Mouse (Mus musculus) lung, postnatal 36 days (tissue): ENCODE measurements at regions not wholly inside any gene's neighbourhood (a gene's known extent, or its start where the extent isn't known, plus 50 kb on each side); places are given as distances from the start of the nearest gene placed in this dataset.

Experiments
- DNase-seq: peaks from one replicate; pipeline ENCODE4 v3.0.0; 2022; ENCODE audit warnings: mixed read lengths

DNA sequence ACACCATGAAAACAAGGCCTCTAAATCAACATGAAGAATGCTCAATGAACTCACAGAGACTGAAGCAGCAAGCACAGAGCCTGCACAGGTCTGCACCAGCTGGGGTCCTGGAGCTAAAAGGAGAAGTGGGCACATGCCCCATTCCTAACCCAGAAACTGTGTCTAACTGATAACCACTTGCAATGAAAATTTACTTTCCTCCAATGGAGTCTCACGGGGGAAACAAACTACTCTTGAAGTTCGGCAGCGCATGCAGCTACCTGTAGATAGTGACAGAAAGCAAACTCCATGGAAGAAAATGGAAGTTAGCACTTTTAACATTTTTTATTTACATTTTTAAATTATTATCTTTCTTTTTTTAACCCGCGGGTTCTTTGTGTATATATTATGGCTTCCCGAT is 76.8 kb upstream of the Akap6 start:
- no peak for DNase-seq

DNA sequence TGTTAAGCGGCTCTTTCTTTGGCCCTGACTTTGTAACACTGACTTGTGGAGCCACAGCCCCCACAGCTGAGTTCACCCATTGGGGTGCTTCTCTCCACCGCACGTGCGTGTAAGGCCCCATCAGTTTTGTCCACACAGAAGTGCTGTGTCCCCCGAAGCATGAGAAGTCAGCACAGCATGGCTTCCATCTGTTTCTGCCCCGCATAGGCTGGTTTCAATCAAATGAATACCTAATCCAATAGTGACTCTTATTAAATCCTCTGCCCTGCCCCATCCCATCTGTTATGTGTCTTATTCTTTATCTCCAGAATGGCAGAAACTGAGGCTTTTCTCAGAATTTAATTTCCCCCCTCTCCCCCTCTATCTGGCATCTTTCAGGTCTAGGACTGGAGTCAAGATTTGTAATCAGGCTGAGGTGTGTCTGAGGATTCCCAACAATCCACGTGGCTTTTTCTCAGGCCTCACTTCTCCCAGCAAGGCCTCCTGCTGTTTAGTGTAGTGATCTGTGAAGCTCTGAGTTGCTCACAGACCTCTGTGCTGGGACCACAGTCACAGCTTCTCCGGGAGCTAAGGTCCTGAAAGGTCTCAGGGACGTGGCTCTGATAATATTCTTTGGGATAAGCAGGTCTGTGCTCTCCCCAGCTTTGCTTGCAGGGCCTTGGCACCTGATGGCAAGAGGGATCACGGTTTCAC is 75.6 kb upstream of the Akap6 start:
- no peak for DNase-seq

DNA sequence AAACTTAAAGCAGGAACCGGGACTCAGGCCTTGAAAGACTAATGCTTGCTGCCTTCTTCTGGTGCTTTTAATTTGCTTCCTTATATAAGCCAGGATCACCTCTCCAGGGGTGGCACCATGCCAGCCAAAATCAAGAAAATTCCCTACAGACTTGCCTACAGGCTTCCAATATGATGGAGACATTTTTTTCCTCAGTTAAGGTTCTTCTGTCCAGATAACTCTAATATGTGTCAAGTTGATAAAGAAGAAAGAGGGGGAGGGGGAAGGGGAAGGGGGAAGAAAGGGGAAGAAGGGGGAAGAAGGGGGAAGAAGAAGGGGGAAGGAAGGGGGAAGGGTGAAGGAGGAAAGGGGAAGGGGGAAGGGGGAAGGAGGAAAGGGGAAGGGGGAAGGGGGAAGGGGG is 74.3 kb upstream of the Akap6 start:
- DNase-seq: no peak

DNA sequence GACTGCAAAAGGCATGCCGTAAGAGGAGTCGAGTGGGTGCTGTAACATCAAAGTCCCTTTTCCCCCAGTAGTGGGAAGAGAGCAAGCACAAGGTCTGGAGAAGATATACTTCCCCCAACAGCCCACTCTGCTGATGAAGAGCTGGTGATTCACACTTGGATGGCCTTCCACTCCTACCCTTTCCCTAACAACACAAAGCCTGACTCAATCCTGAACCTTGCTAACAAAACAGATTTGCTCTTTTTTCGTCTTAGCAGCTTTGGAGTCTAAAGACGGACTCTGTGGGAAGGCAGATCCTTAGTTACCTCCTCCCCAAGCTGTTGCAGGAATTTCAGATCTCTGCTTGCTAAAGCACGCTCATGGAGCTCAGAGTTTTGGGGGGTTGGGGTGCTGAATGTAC is 70.4 kb upstream of the Akap6 start:
- no peak for DNase-seq

DNA sequence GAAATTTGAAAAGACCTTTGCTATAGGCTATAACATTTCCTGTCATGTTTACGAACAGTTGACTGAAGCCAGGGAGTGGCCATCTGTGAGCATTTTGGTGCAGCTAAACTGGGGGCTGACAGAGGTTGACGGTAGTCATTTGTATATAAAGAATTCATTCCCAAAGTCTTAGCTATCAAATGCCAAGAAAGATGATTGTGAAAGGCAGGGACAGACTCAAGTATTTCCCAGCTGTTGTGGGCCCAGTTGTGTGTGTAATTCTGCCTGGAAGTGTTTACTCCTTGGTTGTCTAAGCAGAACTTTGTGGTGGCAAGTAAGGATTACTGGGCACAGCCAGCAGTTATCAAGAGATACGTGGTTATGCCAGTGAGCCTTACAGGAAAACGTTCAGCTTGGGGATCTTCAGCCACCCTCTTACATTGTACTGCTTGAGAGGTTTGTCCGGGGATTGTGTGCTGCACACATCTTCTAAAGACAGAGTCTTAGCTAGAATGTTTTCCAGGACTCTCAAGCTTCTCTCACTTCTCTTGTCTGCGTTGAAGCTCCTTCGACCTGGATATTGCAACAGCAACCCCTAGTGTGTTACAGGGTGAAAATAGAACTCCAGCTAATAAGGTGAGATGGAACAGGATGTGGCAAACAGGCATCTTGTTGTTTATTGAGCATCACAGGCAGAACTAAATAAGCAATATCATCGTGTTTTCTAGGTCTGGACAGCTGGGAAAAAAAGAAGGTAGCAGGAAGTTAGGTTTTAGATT is 63.9 kb upstream of the Akap6 start:
- peak; percentile 4 for DNase-seq

DNA sequence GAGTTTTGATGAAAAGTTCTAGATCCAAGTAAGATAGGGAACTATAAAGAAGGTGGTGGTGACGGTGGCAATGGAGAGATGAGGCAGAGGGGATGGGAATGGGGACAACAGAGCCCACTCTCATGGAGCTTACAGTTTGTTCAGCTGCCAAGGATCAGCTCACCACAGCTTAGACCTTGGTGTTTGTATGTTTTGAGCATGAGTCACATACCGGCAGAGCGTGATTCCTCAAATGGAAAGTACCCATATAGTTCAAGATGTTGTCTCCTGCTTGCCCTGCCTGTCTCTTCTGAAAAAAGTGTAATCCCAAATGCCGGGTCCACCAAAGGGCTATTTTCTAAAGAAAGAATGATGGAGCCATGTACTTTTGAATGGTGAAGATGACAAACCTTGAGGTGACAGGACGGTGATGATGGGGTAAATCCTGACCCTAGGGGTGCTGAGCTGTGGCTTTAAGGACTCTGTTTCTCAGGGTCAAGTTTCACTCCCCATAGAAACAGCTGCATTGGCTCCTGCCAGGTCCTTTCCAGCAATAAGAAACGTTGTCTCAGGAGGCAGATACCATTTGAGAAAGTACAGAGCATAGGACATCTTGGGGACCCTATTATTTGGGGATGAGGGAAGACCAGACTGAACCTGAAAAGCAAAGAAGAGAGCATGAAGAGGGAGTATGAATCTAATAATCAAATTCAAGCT is 62.8 kb upstream of the Akap6 start:
- no peak for DNase-seq

DNA sequence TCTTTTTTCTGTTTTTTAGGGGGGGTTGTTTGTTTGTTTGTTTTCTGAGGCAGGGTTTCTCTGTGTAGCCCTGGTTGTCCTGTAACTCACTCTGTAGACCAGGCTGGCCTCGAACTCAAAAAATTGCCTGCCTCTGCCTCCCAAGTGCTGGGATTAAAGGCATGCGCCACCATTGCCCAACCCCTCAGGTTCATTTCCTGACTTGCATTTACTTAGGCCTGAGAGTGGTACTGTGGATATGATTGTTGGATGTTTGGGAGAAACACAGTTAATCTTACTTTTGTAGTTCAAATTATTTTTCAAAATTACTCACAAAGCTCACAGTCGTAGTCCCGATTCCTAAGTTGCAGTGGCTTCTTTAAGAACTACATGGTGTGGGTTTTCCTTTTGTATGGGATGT is 62.3 kb upstream of the Akap6 start:
- DNase-seq: no peak

DNA sequence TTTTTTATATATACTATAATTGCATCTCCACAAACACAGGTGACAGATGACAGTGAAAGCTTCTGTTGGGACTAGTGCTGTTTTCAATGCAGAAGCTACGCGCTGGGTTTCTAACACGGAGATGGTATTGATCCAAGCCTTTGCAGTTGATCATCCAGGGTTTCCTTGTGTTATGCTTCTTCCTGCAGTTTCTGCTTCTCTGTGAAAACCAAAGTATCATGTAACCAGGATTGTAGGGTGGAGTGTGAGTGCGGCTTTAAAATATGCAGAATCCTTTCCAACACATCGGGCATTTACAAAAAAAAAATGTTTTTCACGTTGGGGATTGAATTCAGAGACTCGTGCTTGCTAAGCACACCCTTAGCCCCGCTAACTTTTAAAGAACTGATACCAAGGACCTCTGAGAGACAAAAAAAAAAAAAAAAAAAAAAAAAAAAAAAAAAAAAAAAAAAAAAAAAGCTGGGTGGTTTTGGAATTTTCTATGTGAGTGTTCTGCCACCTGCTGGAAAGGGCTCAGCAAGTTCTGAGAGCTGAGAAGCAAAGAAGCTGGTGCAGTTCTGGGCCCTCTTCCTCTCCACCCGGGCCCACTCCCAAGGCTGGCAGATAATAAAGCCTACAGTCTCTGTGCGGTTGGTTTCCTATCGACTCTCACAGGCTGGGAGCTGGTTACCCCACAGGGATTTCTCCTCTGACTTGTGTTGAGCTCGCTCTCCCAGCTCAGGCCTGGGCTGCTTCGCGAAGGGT is 61.5 kb upstream of the Akap6 start:
- peak; percentile 77 for DNase-seq

DNA sequence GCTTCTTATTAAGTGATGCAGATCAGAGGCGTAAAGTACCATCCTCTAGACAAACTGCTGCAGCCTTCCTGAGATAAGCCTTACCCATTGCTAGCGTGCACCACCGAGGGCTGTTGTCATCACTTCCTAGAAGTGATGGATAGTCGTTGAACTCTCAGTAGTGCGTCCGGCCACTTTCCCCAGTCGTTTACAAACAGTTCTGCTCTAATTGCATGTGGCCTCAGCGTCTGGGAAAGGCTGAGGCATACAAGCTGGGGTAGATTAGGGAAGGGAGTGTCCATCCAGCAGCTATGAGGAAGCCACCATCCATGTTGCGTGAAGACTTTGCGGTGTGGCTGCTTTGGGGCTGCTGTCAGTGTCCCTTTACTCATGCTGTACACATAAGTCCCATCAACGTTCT is 60.7 kb upstream of the Akap6 start:
- no peak for DNase-seq

DNA sequence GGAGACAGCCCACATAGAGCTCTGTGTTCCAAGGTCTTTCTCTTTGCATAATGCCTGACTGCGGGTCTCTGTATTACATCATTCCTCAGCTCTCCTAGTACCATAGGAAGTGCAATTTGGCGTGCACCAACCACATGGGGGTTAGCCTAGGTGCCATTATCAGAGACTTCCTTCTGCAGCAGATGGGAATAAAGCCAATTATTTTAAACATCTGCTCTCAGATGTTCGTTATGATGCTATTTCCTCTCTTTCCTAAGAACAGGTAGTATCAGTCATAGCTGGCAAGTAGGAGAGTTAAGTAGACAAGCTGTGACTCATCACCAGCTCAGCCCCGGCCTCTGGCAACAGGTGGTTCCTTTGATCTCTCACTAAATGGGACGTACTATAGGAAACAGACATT is 55.1 kb upstream of the Akap6 start:
- no peak for DNase-seq
